Mouse (Mus musculus) midbrain, postnatal 0 days (tissue): ENCODE measurements around the gene Dctpp1. TPM values are rescaled to one million over a fixed set of nuclear protein-coding genes. Genes with fewer than 3 reads are reported as not detected.
"Not testable (repeated sequence)": the region's sequence is repeated elsewhere in the genome, so short reads cannot be mapped to it uniquely, and the experiment has no call there.

Experiments used
- ATAC-seq: fragments of 200-750 bp; cut with Nextera tagmentation; 2 replicates; pipeline ENCODE4 v1.8.0; 2017; ENCODE audit warnings: moderate number of reproducible peaks, mild to moderate bottlenecking, moderate TSS enrichment, moderate library complexity; ENCODE audit not compliant: low FRiP score
- DNase-seq: peaks from one replicate; pipeline ENCODE4 v3.0.0-alpha.2; 2015; ENCODE audit warnings: low spot score
- H3K27ac ChIP-seq: fragments of 300-500 bp; sonication (generic); 2 replicates; pipeline ENCODE4 v1.5.1; 2014; ENCODE audit warnings: low read depth, mild to moderate bottlenecking, low read length, mixed read lengths
- H3K27me3 ChIP-seq: fragments of 300-500 bp; sonication (generic); 2 replicates; pipeline ENCODE4 v1.6.1; 2014; ENCODE audit warnings: low read length, control low read depth, mixed read lengths; ENCODE audit not compliant: insufficient read depth
- H3K36me3 ChIP-seq: fragments of 300-500 bp; sonication (generic); 2 replicates; pipeline ENCODE4 v1.6.1; 2014; ENCODE audit warnings: low read length, control low read depth, mixed read lengths; ENCODE audit not compliant: insufficient read depth
- H3K4me1 ChIP-seq: fragments of 300-500 bp; sonication (generic); 2 replicates; pipeline ENCODE4 v1.6.1; 2014; ENCODE audit warnings: mild to moderate bottlenecking, control low read depth, antibody characterized with exemption, low read length, mixed read lengths; ENCODE audit not compliant: insufficient read depth
- H3K4me2 ChIP-seq: fragments of 300-500 bp; sonication (generic); 2 replicates; pipeline ENCODE4 v1.6.1; 2014; ENCODE audit warnings: low read depth, mild to moderate bottlenecking, low read length, mixed read lengths; ENCODE audit not compliant: poor library complexity, severe bottlenecking
- H3K4me3 ChIP-seq: fragments of 300-500 bp; sonication (generic); 2 replicates; pipeline ENCODE4 v1.5.1; 2014; ENCODE audit warnings: low read depth, mild to moderate bottlenecking, low read length, moderate library complexity
- H3K9ac ChIP-seq: fragments of 300-500 bp; sonication (generic); replicated peaks from 2 replicates; pipeline ENCODE4 v1.6.1; 2014; ENCODE audit warnings: mild to moderate bottlenecking, low read length, moderate library complexity, mixed read lengths; ENCODE audit not compliant: poor library complexity, severe bottlenecking
- H3K9me3 ChIP-seq: fragments of 300-500 bp; sonication (generic); 2 replicates; pipeline ENCODE4 v1.6.1; 2016; ENCODE audit warnings: low read length, control low read depth
- CTCF ChIP-seq: IDR thresholded peaks from 2 replicates; pipeline ENCODE4 v1.5.1; 2016; ENCODE audit warnings: antibody characterized with exemption, mild to moderate bottlenecking
- WGBS: fragments of 180-500 bp; shearing (Covaris S2); extraction: QIAGEN DNeasy Blood & Tissue Kit; methylation state at CpG from one replicate; pipeline ENCODE4 v1.1.7; 2014; 5-methylcytosine and 5-hydroxymethylcytosine counted together
- polyA plus RNA-seq: library from polyadenylated mRNA; unstranded; fragments of >200 nt; fragmentation: Nextera tagmentation; extraction: Ambion mirVana; gene quantifications from 2 replicates; pipeline ENCODE4 v1.2.1, GENCODE M21; 2015
- total RNA-seq: library from RNA; depleted of rRNA; stranded (reverse); fragments of >200 nt; gene quantifications from 2 replicates; pipeline ENCODE4 v1.2.3, GENCODE M21; 2014

The Dctpp1 gene
- total and polyA plus RNA-seq, 2 experiments from 2014 or later = 92.2 to 120 TPM

DNA sequence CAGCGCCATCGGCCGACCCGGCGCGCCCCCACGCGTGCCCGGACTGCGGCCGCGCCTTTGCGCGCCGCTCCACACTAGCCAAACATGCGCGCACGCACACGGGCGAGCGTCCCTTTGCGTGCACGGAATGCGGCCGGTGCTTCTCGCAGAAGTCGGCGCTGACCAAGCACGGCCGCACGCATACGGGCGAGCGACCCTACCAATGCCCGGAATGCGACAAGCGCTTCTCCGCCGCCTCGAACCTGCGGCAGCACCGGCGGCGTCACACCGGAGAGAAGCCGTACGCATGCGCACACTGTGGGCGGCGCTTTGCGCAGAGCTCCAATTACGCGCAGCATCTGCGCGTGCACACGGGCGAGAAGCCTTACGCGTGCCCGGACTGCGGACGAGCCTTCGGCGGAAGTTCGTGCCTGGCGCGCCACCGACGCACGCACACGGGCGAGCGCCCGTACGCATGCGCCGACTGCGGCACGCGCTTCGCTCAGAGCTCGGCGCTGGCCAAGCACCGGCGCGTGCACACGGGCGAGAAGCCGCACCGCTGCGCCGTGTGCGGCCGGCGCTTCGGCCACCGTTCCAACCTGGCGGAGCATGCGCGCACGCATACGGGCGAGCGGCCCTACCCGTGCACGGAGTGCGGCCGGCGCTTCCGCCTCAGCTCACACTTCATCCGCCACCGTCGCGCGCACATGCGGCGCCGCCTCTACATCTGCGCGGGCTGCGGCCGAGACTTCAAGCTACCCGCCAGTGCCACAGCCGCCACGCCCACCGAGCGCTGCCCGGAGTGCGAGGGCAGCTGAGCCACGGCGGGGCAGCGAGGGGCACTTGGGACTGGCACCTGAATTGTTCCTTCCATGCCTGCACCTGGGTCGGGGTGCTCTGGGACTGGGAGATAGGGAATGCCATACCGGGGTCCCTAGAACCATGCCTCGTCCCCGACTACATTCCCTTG, 6.4 kb downstream of the Dctpp1 start:
- peak overlapping the region; percentile 92 for H3K27ac ChIP-seq
- H3K36me3 ChIP-seq = peaks cover 16% of the 10 kb centered on the region
- no peaks in the 10 kb centered on the region for H3K9me3 ChIP-seq
- H3K27me3 ChIP-seq = no peaks in the 10 kb centered on the region
- DNase-seq (peak; percentile 99), ATAC-seq (peak; percentile 96)
- peak overlapping the region; percentile 73 for H3K9ac ChIP-seq
- peak overlapping the region; percentile 94 for H3K4me2 ChIP-seq
- peak overlapping the region; percentile 54 for H3K4me3 ChIP-seq
- TF ChIP-seq CTCF = 0 out of 2 replicates have a peak, but pooled peaks have one; percentile 7
- no peaks in the 10 kb centered on the region for H3K4me1 ChIP-seq
- 2% methylated on average over 128 of the region's 136 CpGs for WGBS

DNA sequence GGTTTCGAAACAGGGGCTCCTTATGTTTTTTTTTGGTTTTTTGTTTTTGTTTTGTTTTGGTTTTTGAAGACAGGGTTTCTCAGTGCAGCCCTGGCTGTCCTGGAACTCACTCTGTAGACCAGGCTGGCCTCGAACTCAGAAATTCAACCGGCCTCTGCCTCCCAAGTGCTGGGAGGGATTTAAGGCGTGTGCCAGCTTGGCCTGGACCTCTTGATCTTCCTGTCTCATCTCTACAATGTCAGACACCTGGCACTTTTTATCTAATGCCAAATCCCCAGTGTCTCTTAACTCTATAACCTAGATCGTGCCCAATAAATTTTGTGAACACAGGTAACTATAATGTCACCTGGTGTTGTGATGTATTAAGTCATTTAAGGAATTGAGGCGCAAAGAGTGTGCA, 7.2 kb downstream of the Dctpp1 start:
- H3K9ac ChIP-seq = 0 out of 2 replicates have a peak overlapping the region, but pooled peaks have one; percentile 73
- H3K4me2 ChIP-seq = peak overlapping the region; percentile 94
- WGBS = 86% methylated on average over 6 of the region's 6 CpGs
- peaks cover 16% of the 10 kb centered on the region for H3K36me3 ChIP-seq
- H3K27me3 ChIP-seq = no peaks in the 10 kb centered on the region
- H3K4me1 ChIP-seq = no peaks in the 10 kb centered on the region
- TF ChIP-seq CTCF = no peak
- DNase-seq (no peak), ATAC-seq (no peak)
- H3K27ac ChIP-seq = peak overlapping the region; percentile 92
- no peaks in the 10 kb centered on the region for H3K9me3 ChIP-seq
- peak overlapping the region; percentile 54 for H3K4me3 ChIP-seq

DNA sequence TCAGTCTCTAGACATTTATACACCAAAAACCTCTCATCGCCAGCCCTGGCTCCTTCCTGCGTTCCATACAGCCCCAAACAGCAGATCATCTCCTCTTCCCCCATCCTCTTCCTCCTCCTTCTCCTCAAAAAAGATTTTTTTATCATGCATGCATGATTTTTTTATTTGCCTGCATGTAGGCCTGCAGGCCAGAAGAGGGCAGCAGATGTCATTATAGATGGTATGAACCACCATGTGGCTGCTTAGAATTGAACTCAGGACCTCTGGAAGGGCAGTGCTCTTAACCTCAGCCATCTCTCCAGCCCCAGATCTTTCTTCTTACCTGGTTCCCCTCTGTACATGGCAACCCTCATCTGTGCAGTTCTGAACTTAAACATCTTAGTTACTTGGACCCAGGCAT, 8.1 kb downstream of the Dctpp1 start:
- 88% methylated on average over 2 of the region's 2 CpGs for WGBS
- Histone ChIP-seq H3K36me3 (peaks cover 16% of the 10 kb centered on the region), H3K27ac (0 out of 2 replicates have a peak overlapping the region, but pooled peaks have one; percentile 12), H3K4me1 (no peaks in the 10 kb centered on the region), H3K27me3 (no peaks in the 10 kb centered on the region), H3K4me3 (no peak overlapping the region), H3K9me3 (no peaks in the 10 kb centered on the region), H3K9ac (no peak overlapping the region), H3K4me2 (no peak overlapping the region)
- DNase-seq = peak; percentile 40
- ATAC-seq = no peak
- peak; percentile 71 for TF ChIP-seq CTCF

DNA sequence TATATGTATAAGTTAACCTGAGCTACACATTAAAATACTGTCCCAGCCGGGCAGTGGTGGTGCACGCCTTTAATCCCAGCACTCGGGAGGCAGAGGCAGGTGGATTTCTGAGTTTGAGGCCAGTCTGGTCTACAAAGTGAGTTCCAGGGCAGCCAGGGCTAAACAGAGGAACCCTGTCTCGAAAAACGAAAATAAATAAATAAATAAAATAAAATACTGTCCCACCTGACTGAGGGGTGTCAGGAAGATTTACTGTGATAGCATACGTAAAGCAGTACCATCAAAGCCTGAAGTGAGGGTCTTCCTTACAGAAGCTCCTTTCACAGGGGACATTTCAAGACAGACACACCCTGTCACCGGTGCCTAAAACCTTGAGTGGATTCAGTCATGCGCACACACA, 10.0 kb downstream of the Dctpp1 start:
- WGBS = 93% methylated on average over 8 of the region's 8 CpGs
- DNase-seq = not testable (repeated sequence)

DNA sequence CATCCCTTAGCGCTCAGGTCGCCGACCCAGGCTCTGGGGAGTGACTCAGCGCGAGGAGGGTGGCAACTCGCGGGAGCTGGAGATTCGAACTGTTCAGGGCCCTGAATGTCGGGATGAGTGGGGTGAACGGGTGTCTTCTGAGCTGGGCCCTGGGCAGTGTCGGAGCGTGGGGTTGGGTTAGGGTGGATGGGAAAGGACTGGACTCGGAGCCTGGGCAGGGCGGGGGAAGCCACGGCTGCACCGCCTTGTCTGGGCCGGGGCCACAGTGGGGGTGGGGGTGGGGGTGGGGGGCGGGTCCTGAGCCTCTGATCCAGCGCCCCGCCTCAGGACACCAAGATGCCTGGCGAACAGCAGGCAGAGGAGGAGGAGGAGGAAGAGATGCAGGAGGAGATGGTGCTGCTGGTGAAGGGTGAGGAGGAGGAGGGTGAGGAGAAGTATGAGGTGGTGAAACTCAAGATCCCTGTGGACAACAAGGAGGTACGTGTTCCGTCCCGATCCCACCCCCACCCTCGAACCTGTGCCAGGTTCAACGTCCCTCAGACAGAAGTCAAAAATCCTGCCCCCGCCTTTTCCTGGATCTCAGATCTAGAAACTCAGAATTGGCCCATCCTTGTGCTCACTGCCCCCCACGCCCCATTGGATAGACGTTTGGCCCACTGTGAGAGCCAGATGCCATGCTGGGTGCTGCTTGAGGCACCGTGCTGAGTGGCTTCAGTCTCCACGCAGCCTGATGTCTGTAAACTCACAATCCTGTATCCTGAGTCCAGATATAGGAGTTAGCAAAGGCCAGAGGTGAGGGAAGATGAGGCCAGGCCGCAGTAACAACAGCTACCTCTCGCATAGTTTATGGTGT, 15.6 kb downstream of the Dctpp1 start:
- H3K36me3 ChIP-seq = peaks cover 6% of the 10 kb centered on the region
- peak overlapping the region; percentile 86 for H3K4me2 ChIP-seq
- peak; percentile 77 for ATAC-seq
- 12% methylated on average over 28 of the region's 33 CpGs for WGBS
- no peaks in the 10 kb centered on the region for H3K27me3 ChIP-seq
- peaks cover 6% of the 10 kb centered on the region for H3K4me1 ChIP-seq
- H3K4me3 ChIP-seq = peak overlapping the region; percentile 92
- peak; percentile 36 for DNase-seq
- H3K27ac ChIP-seq = peak overlapping the region; percentile 80
- H3K9ac ChIP-seq = peak overlapping the region; percentile 93
- no peaks in the 10 kb centered on the region for H3K9me3 ChIP-seq
- TF ChIP-seq CTCF = no peak

More for the DNA sequence above, 10.0 kb downstream of the Dctpp1 start:
- not testable (repeated sequence) for H3K27ac ChIP-seq, ATAC-seq, H3K4me1 ChIP-seq, H3K9ac ChIP-seq, H3K4me3 ChIP-seq, H3K4me2 ChIP-seq, H3K9me3 ChIP-seq, H3K27me3 ChIP-seq
- H3K36me3 ChIP-seq = peaks cover 13% of the 10 kb centered on the region
